Mouse (Mus musculus): Measurements from ENCODE around the gene Lef1.
A peak's percentile ranks its signal among the peaks of the same experiment; 100 is the strongest.

The Lef1 gene

DNA sequence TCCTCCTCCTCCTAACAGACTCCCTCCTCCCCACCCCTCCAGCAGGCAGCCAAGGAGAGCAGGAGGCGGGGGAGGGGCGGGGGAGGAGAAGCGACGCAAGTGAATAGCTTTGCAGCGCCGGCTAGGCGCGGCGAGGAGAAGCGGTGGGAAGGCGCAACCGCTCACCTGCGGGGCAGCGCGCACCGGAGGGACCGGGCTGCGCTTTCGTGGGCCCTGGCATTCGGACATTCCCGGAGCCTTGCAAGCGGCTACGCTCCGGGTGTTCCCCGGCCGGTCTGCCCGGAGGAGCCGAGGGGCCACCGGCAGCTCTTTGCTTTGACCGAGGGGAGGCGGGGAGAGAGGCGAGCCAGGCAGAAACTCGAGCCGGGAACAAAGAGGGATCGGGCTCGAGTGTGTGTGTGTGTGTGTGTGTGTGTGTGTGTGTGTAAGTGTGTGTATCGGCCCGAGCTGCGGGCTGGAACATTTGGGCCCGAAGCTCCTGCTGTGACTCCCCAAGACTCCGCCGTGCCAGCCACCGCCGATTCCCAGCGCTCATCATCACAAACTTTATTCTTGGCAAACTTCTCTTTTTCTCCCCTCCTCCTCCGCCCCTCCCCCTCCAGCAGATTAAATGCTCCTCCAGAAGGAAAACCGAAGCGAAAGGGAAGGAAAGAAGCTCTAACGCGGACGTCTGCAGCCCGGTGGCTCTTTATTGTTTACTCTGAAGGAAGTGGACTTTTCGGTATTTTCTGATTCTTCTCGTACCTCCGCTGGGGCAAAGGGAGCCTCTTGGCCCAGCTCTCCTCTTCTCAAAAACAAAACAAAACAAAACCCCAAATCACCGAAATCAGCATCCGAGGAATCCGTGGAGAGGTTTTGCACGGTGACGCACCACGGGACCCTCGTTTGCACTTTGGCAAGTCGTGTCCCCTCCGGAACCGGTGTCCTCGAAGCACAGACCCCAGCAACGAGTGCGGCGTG lies at the start of gene Lef1:
TSS of gene Lef1 (plus strand) at position 281 of the 960 bp plus-strand sequence.
- peak; percentile 47 to 54 for DNase-seq

DNA sequence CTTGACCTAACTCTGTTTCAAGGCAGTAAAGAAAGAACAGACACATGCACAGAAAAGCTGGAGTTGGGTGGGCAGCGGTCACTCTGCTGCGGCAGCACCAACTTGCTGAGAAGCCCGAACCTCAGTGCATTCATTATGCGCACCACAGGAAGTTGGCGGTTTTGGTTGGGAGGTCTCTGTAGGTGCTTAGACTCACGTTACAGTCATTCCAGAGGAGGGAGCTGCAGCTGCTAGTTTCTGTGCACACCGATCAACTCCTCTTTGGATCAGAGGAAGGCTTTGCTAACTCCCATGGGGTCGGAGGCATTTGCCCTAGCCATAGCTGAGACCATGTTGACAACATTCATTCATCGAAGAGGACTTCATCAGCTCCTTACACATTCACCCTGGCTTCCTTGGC lies 45.3 kb upstream of the Lef1 start:
- DNase-seq: no peak

DNA sequence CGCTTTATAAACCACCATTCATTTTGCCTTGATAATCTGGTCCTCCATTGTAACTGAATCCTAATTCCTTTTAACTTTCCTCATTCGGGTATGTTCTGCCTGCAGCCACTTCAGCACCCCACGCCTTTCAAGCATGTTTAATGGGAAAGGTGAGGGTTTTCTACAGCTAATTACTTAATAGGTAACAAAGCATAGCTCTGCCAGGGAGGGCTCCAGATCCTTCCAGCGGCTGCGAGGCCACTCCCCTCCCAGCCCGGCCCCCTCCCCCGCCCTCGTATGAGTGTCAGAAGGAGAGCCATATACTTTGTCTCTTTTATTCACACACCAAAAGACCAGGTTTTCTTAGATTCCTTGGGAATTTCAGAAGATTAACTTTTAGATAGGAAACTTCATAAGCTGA lies 44.1 kb upstream of the Lef1 start:
- no peak for DNase-seq

DNA sequence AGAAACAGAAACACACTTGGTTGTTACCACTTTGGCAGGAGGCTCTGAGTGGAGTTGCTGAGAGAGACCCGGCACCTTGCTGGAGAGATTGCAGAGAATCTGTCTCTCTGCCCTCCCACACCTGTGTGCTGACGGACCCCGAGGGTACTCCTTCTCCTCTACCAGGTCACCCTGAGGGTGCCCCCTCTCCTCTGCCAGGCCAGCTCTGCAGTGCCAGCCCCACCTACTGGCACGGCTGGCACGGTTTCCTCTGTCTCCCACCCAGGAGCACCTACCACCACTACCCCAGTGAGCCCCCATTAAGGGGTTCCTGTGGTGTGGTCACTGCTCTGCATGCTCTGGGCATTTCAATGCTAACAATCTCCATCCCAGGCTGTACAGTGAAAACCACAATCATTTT lies 42.3 kb upstream of the Lef1 start:
- no peak for DNase-seq

DNA sequence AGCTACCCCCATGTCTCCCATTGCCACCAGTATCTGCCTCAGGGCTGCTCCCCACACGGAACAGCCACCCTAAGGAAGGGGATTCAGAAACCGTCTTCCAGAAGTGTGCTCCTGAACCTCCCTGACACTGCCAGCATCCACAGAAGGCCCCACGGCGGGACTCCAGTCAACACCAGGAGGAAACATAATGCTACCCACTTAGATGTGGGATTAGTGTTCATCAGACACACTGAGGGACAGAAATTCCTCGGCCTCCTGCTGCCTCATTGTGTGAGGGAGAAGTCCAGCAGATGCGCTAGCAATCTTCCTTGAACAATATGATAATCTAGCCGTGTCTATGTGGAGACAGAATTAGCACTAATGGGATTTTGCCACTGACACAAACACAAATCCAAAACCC lies 40.1 kb upstream of the Lef1 start:
- DNase-seq: peak; percentile 14 to 22

DNA sequence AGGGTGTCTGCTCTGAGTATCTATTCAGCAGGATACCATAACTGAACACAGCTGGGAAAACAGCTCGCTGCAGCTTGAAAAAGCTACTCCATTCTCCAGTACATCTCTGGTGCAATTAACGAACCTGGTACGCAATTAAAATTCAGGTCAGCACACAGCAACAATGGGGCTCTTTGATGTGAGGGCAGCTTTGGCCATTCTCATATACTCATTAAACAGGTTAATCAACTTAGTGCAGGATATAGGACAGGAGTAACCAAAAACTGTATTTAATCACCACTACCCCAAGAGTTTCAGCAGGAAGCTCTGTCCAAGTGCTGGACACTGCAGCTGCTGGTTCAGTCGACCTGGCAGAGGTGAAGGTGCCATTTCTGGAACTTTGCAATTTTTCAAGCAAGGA lies 37.6 kb upstream of the Lef1 start:
- no peak for DNase-seq

DNA sequence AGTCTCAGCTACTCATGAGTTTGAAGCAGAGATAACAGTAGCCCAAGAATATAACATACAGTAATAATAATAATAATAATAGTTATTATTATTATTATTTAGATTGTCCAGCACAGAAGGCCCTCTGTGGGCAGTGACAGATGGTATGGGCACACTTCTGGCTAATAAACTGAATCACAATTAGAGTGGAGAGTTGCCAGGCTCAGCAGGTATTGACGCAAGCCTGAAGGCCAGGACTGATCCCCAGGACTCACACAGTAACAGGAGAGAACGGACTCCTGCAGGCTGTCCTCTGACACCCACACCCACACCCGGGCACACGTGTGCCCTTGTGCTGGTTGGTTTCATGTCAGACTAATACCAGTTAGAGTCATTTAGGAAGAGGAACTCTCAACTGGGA lies 36.3 kb upstream of the Lef1 start:
- peak; percentile 64 to 68 for DNase-seq

DNA sequence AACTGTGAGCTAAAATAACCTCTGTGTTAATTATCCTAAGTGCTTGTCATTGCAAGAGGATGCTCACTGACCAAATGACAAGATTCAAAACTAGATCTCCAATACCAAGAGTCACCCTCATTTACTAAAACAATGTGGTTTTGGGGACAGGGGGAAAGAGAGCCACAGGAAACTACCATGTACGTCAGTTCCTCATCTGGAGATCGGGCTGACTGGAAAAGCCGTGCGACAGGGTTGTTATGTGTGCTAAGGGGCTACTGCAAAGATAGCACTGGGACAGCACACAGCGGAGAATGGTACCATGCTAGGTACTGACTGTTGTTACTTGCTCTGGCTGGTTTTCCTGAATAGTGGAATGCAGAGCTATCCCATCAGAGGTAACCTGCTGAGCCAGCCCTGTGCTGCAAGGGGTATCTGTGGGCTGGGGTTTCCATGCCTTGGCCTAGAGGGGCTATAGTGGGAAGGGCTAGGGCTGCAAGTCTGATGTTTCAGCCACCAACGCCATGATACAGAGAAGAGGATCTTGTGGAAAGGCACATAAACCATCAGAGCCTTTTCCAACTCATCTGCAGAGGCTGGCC lies 32.1 kb upstream of the Lef1 start:
- no peak for DNase-seq

DNA sequence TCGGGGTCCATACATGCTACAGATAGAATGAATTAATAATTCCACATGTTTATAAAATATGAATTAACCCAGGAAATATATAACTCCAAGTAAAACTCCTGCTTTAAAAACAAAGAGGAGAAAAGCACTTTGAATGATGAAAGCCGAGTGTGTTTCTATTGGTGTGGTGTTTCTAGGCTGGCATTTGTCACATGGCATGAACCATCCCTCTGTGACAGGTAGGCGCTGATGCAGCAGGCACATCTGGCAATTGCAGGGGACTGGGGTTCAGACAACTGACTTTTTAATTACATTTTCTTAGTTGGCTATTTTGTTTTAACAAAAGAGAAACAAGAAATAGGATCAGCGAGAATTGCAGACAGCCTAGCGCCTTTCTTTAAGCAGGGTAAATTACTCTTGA lies 31.6 kb upstream of the Lef1 start:
- no peak for DNase-seq

DNA sequence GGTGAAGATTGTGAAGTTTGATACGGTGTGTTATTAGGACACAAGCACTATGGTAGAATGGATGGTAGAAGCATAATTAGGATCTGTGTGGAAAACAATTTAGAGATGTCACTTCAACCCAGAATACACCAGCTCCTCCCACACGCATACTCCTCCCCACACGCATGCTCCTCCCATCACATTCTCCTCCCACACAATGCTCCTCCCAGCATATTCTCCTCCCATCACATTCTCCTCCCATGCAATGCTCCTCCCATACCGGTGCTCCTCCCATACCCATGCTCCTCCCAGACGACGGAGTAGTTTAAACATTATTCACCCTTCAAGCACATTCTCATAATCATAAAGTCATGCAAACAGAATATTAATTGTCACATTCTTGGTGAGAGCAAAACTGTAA lies 26.5 kb upstream of the Lef1 start:
- DNase-seq: no peak

DNA sequence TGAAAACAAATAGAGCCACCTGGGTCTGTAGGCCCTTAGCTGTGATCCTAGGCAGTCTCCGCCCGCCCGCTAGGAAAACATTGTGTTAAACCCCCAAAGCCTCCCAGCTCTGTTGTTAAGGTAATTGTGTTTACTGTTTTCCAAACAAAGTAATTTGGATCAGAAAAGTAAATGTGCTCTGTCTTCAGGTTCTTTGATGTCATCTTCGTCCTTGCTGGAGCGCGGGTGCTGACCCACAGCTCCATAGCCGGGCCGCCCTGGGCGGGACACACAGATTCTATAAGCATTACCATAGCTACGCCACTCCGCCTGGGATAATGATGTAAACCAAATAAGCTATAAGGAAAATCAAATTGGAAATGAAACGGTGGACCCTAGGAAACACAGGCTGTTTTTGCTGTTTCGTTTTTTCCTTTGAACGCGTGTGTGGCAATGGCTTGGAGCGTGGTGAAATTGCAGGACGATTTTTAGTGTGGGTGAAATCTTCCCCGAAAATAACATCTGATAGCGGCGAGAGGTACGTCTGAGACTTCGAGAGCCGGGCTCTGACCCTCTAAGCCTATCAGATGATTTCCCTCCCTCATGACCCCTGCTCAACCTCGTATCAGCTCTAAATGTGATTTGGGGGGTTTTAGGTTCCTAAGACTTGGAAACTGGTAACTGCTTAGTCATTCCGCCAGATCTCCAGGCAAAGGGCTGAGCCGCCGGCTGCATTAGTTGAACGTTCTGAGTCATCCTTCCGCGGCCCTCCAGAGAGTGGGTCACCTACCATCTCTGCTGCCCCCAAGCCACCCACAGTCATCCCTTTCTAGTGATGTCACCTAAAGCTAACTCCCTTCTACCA lies 25.3 kb upstream of the Lef1 start:
- DNase-seq: peak; percentile 21 to 23

DNA sequence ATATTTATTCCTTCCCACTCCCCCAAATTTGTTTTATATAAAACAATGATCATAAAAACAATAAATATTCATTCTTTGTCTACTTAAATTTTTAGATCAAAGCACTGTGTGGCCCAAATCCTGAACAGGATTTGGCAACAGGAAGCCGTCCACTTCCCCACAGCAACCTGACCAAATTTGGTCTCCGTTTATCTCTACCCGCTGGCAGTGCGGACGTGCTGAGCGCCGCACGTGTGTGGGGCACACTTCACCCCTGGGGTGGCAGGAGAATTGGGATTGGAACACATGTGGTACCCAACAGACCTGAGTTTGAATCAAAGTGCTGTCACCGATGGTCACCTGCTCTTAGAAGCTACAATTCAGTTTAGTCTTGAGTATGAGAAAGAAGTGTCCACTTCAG lies 24.3 kb upstream of the Lef1 start:
- DNase-seq: no peak

DNA sequence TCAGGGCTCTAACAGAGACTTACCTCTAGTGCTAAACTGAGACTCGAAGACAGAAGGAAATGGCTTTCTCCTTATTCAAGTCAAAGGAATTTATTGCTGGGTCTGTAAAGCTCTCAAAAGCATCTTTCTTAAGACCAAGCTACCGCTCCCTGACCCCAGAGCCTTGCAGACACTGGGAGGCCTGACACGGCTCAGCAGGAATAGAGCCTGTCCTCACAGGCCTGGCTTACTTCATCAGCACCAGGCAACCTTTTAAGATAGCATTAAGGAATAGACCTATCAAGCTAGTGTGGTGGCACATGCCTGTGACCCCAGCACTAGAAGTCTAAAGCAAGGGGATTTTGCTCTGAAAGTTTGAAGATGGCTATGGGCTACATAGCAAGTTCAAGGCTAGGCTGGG lies 20.6 kb upstream of the Lef1 start:
- no peak for DNase-seq

DNA sequence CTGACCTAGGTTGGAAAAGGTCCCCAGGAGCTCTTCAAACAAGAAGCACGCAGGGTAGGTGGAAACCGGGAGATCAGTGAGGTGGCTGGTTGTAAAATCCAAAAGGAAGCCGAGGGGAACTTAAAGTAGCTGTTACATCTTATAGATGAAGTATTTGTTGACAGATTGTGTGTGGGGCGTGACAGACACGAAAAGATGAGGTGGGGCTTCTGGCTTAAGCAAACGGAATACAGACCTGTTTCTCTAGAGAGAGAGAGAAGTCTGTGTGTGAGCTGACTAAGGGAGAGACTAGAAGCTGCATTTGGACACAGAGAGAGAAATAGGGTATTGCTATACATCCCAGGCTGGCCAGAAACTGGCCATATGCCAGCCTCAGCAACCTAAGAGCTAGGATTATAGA lies 18.2 kb upstream of the Lef1 start:
- no peak for DNase-seq

DNA sequence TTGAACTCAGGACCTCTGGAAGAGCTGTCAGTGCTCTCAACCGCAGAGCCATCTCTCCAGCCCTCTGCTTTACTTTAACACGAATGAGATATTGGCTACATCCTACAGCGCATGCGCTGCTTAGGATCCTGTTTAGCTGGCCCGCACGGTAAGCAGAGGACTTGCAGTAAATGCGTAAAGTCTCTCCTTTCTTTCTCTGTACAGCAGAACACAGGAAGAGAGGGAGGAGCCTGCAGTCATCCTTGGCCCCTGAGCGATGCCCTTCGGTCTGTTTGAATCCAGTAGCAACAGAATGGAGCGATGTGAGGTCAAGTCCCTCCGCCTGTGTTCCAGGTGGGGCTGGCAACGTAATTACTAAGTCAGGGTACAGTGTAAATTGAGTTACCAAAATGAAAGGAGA lies 16.5 kb upstream of the Lef1 start:
- DNase-seq: no peak

DNA sequence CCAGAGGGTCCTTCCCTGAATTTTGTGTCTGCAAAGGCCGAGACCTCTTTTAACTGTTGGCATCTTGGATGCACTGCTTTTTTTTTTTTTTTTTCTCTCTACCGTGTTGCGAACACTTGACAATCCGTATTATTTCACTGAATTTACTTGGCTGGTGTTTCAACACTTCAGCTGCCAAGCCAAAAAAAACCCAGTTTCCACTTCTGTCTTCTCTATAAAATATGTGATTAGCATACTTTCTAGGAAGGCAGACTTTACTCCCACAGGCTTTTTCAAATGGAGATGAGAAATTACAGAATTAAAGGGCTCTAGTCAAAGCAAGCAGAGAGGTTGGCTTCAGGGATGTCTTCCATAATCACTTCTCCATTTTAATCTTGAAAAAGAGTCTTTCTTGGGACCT lies 14.2 kb upstream of the Lef1 start:
- DNase-seq: no peak

DNA sequence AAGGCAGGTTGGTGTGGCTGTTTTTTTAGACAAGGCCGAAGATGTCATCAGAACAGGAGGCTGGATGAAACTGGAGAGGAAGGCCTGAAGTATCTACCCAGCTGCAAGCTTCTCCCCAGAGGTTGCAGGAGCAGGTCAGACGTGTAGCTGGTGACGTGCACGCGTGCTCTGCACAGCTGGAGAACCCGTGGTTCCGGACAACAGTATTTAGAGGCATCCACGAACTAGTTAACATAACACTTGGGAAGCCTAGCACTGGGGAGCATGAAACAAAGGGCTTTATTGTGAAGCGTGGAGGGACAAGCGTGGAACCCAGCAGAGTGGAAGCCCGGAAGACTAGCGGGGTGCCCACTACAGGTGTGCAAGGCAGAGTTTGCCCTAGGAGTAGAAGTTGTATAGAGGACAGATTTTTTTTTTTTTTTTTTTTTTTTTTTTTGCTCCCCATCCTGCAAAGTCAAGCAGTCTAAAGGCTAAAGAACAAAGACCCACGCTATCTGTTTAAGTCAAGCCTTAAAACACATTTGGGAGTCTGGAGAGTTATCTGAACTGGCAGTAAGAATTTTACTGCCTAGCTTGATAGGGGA lies 8.0 kb upstream of the Lef1 start:
- no peak for DNase-seq

DNA sequence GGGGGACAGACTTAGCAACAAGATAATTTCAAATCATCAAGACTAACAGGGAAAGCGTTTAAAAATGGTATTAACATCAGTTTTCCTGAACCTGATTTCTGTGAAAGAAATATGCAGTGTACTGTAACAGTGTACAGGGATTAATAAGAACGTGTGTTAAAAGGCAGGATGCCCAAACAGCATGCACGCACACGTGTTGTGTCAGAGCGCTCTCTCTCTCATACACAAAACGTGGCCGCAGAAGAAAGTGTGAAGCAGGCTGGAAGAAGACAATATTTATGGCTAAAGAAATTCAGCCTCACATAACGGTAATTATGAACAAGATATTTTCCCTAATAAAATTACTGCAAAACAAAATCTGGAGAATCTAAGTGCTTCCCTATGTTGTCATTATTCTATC lies 4.9 kb upstream of the Lef1 start:
- no peak for DNase-seq

DNA sequence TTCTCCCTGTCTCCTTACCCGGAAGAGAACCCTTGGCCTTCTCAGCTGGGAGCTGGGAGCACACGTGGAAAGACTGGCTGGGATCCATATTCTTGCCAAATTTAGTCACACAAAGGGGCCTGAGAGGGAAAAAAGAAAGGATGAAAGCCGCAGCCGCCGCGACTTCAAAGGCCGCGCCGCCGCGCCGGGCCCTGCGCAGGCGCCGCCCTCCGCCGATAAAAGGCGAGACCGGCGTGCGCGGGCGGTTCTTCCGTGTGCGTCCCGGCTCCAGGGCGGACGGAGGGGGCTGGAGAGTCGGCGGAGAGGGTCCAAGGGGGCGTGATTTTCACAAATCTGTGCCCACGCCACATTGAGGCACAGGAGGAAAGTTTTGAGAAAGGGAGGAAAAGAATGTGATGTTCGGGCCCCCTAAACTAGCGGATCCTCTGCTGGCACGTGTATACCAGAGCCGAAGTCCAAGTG lies 4.3 kb upstream of the Lef1 start:
- DNase-seq: peak; percentile 38 to 41

DNA sequence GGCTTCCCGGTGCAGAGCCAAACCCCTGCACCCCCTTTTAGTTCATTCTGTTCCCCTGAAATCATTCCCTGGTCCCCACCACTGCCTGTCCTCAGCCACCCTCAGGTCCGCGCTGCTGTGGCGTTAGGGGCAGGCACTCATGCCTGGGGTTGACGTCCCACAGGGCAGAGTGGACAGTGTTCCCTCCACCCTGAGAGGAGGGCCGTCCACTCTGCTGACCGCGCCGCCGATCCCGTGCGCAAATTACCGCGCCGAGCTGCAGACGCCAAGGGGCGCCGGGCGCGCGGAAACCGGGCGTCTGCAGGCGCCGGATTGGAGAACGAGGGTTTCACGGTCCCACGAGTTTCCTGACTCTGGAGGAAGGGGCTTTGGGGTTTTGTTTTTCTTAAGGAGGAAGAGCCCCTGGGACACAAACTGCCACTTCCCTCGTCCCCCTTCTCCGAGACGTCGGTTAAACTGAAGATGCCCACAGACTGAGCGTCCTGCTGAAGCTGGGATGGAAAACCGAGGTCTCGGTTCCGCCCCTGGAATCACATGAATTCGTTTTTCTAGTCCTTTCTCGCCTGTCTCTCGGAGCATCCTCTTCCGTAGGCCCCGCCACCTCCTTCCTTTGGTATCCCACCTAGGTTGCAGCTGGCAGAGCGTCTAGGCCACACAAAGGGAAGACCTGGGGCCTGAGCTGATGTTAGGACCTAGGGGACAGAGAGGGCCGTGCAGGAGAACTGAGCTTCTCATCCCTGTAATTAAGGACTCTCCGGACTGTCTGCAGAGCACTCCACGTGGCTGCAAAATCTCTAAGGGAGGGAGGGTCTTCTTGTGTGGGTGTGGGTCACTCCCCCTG lies 3.6 kb upstream of the Lef1 start:
- peak; percentile 14 to 26 for DNase-seq

DNA sequence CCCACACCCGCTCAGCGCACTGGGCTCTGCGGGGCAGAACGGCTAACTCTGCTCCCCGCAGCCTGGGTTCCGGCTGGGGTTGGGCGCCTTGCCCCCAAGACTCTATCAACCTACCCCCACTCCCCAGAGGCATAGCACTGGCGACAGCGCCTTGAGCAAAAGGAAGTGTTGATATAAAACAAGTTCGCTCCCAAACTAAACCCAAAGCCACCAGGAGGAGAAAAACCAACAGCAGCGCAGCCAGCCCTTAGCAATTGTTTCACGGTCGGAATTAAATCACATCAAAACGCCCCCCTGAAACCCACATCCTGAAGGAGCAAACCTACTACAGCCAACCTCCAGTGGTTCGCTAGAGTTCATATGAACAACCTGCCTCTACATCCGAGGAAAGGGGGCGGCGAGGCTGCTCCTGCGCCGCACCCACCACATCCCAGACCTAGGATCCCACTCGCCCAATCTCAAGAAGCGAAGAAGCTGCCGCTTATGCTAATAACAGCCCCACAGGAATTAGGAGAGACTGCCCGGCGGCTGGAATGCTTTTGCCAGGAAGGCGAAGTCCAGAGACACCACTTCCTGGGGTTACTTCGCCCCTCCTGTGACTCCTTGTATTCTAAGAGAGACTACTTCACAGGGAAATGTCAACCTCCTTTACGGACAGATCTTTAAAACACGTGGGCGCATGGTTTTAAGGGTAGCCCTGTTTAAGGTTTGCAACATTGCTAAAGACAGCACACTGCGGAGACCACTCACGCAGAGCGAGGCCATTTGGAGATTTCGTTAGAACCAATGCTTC lies 2.8 kb upstream of the Lef1 start:
- DNase-seq: peak; percentile 10 to 37
